Mouse (Mus musculus): ENCODE data around the gene Cmtm8.

GRCm38 (mm10) chr9:114752863-114753484 lies 91.0 kb downstream of the Cmtm8 start:
- TF ChIP-seq POLR2A (IDR thresholded peaks at IDR 0.05; ENCODE audit: low read depth, low read length) (no peak), CTCF (conservative IDR thresholded peaks at IDR 0.05; ENCODE audit: insufficient read depth, insufficient read length, low read depth, low read length) (peak; percentile 91)

Measured in kidney, adult 2 months (tissue).